Mouse (Mus musculus): ENCODE data around the gene Ahcy. TPM values are rescaled to one million over a fixed set of nuclear protein-coding genes. Genes with fewer than 3 reads are reported as not detected.

Ahcy gene
- polyA plus RNA-seq (2014; fragmentation: Illumina TruSeq; extraction: RNeasy Lipid Tissue Mini Kit (QIAGEN cat#74804); ENCODE audit: low read depth, low replicate concordance) = 28.2 TPM

DNA sequence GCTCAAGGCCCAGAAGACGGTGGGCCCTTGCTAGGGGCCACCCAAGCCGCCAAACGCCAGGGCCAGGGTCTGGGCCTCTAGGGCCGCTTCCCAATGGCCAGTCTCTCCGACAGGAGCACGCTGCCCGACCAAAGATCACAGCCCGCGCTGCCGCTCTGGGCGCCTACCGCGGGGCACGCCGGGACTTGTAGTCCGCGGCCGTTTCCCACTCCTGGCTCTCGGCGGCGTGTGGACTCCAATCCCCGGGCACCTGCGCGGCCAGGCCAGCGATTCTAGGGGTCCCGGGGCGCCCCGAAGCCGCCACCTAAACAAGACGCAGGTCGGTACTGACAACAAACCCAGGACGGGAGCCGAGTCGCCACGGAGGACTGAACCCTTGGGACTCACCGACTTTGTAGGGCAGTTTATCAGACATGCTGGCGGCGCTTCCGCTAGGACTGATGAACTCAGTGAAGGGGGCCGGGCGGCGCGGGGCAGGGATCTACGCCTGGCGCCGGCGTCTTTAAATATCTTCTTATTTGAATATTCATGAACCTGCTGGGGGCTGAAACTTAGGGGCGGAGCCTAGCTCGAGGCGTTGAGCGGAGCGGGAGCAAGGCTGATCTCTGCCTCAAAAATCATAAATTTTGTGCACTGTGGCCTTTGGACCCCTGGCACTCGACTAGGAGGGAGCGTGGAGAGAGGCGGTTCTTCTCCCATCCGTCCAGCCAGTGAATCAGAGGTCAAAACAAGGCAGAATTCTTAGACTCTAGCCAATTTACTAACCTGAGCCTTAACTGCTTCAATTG is at the start of gene Ahcy:
Gene Ahcy, minus strand, starts transcription at position 520 of the 788 bp plus-strand sequence.

DNA sequence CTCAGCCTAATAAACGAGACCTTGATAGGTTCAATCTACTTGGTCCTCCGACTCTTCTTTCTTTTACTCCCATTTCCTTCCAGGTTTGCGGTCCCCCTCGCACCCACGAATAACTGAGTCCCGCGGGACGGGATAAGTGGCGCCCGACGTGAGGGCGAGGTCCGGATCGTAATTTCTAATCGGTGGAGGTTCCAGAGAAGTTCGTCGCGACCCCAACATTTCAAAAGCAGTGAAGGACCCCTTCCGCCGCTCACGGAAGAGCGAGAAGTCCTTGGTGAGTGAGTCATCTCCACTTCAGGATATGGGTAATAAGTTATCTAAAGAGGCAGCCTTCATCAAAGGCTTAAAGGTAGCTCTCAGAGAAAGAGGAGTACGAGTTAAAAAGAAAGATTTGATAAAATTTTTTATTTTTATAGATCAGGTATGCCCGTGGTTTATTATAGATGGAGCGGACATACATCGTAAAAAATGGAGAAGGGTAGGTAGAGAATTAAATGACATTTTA is 56.0 kb downstream of the Ahcy start, which contains the start of gene Gm14226:
Gene Gm14226, plus strand, starts transcription at position 16 of the 505 bp plus-strand sequence.

Other genes starting within 250 kb of the Ahcy start
- 72.9 TPM for gene Eif2s2, start 181.6 kb downstream of the Ahcy start, polyA plus RNA-seq (2014; fragmentation: Illumina TruSeq; extraction: RNeasy Lipid Tissue Mini Kit (QIAGEN cat#74804); ENCODE audit: low read depth, low replicate concordance)
- gene Gm14226, start 56.2 kb downstream of the Ahcy start, polyA plus RNA-seq (2014; fragmentation: Illumina TruSeq; extraction: RNeasy Lipid Tissue Mini Kit (QIAGEN cat#74804); ENCODE audit: low read depth, low replicate concordance) = 0.34 TPM
- 19.6 TPM for gene Itch, start 59.0 kb upstream of the Ahcy start, polyA plus RNA-seq (2014; fragmentation: Illumina TruSeq; extraction: RNeasy Lipid Tissue Mini Kit (QIAGEN cat#74804); ENCODE audit: low read depth, low replicate concordance)
- gene Dynlrb1, start 162.0 kb upstream of the Ahcy start, polyA plus RNA-seq (2014; fragmentation: Illumina TruSeq; extraction: RNeasy Lipid Tissue Mini Kit (QIAGEN cat#74804); ENCODE audit: low read depth, low replicate concordance) = 246 TPM
- 905 TPM for gene Map1lc3a, start 201.8 kb upstream of the Ahcy start, polyA plus RNA-seq (2014; fragmentation: Illumina TruSeq; extraction: RNeasy Lipid Tissue Mini Kit (QIAGEN cat#74804); ENCODE audit: low read depth, low replicate concordance)